Mouse (Mus musculus) heart, embryonic 15.5 days (tissue): ENCODE measurements around the gene Ei24. TPM values are rescaled to one million over a fixed set of nuclear protein-coding genes. Genes with fewer than 3 reads are reported as not detected.

ENCODE experiments used
- ATAC-seq: fragments of 200-750 bp; cut with Nextera tagmentation; replicated peaks from 2 replicates; pipeline ENCODE4 v1.8.0; 2017; ENCODE audit warnings: low read depth, moderate TSS enrichment; ENCODE audit not compliant: insufficient number of reproducible peaks, insufficient read depth, low FRiP score
- H3K27ac ChIP-seq: fragments of 300-500 bp; sonication (generic); 2 replicates; pipeline ENCODE4 v1.5.1; 2015; ENCODE audit warnings: mild to moderate bottlenecking, inconsistent platforms
- H3K27me3 ChIP-seq: fragments of 300-500 bp; sonication (generic); 2 replicates; pipeline ENCODE4 v1.6.1; 2015; ENCODE audit warnings: inconsistent platforms
- H3K36me3 ChIP-seq: fragments of 300-500 bp; sonication (generic); 2 replicates; pipeline ENCODE4 v1.6.1; 2015; ENCODE audit warnings: mild to moderate bottlenecking, inconsistent platforms
- H3K4me1 ChIP-seq: fragments of 300-500 bp; sonication (generic); replicated peaks from 2 replicates; pipeline ENCODE4 v1.6.1; 2015; ENCODE audit warnings: inconsistent platforms
- H3K4me2 ChIP-seq: fragments of 300-500 bp; sonication (generic); 2 replicates; pipeline ENCODE4 v1.6.1; 2015; ENCODE audit warnings: inconsistent platforms, mild to moderate bottlenecking, moderate library complexity
- H3K4me3 ChIP-seq: fragments of 300-500 bp; sonication (generic); 2 replicates; pipeline ENCODE4 v1.5.1; 2015; ENCODE audit warnings: mild to moderate bottlenecking, inconsistent platforms
- H3K9ac ChIP-seq: fragments of 300-500 bp; sonication (generic); 2 replicates; pipeline ENCODE4 v1.6.1; 2015; ENCODE audit warnings: mild to moderate bottlenecking, inconsistent platforms
- H3K9me3 ChIP-seq: fragments of 300-500 bp; sonication (generic); replicated peaks from 2 replicates; pipeline ENCODE4 v1.6.1; 2016; ENCODE audit warnings: inconsistent platforms
- WGBS: fragments of 180-500 bp; shearing (Covaris S2); methylation state at CpG from one replicate; pipeline ENCODE4 v1.1.7; 2015; ENCODE audit warnings: mixed read lengths; 5-methylcytosine and 5-hydroxymethylcytosine counted together
- polyA plus RNA-seq: library from polyadenylated mRNA; unstranded; fragments of >200 nt; fragmentation: Nextera tagmentation; extraction: Ambion mirVana; gene quantifications from 2 replicates; pipeline ENCODE4 v1.2.1, GENCODE M21; 2015

Gene Ei24
- polyA plus RNA-seq, 1 experiment from 2014 or later, result 68.3 TPM

DNA sequence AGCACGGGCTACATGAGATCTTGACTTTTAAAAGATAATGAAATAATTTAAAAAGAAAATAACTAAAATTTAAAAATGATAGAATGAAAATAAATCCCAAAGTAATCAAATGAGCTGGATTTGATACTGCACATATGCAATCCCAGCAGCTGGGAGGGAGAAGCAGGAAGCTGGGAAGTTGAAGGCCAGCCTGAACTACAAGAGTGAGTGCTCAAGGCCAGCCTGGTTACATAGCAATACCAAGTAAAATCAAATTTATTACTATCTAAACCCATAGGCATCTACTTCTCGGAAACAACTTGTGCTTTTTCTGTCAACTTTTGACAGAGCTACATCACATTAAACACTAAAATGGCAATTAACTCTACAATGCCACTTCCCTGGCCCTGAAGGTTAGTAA lies 13.3 kb downstream of the Ei24 start:
- no peak for ATAC-seq
- H3K4me1 ChIP-seq, result no peaks in the 10 kb centered on the region
- no peak overlapping the region for H3K4me2 ChIP-seq
- 94% methylated on average over 2 of the region's 2 CpGs for WGBS
- H3K27ac ChIP-seq, result no peak overlapping the region
- H3K9ac ChIP-seq, result no peak overlapping the region
- H3K9me3 ChIP-seq, result no peaks in the 10 kb centered on the region
- no peaks in the 10 kb centered on the region for H3K27me3 ChIP-seq
- no peak overlapping the region for H3K4me3 ChIP-seq
- H3K36me3 ChIP-seq, result peaks cover 78% of the 10 kb centered on the region

GRCm38 (mm10) chr9:36769048-36769413 lies 28.2 kb downstream of the Ei24 start:
- Histone ChIP-seq H3K9me3 (no peaks in the 10 kb centered on the region), H3K4me1 (peaks cover 17% of the 10 kb centered on the region), H3K4me3 (0 out of 2 replicates have a peak overlapping the region, but pooled peaks have one; percentile 75), H3K27me3 (no peaks in the 10 kb centered on the region), H3K4me2 (peak overlapping the region; percentile 77), H3K27ac (no peak overlapping the region), H3K9ac (no peak overlapping the region), H3K36me3 (peaks cover 9% of the 10 kb centered on the region)
- ATAC-seq, result no peak
- WGBS, result 92% methylated on average over 1 of the region's 1 CpGs

- 0 out of 2 replicates have a peak, but pooled peaks have one; percentile 5 for ATAC-seq
- WGBS, result 11% methylated on average over 25 of the region's 25 CpGs
- peak overlapping the region; percentile 75 for H3K4me3 ChIP-seq
- peak overlapping the region; percentile 84 for H3K9ac ChIP-seq
- H3K4me2 ChIP-seq, result peak overlapping the region; percentile 77
- peaks cover 14% of the 10 kb centered on the region for H3K36me3 ChIP-seq
- H3K4me1 ChIP-seq, result peaks cover 17% of the 10 kb centered on the region
- peak overlapping the region; percentile 93 for H3K27ac ChIP-seq
- H3K9me3 ChIP-seq, result no peaks in the 10 kb centered on the region
- H3K27me3 ChIP-seq, result no peaks in the 10 kb centered on the region
Observed at GRCm38 (mm10) chr9:36768156-36769047, 28.8 kb downstream of the Ei24 start.

- H3K36me3 ChIP-seq, result peaks cover 22% of the 10 kb centered on the region
- H3K4me2 ChIP-seq, result peak within 1 kb of the TSS; percentile 84
- H3K27me3 ChIP-seq, result no peaks in the 10 kb centered on the region
- no peaks in the 10 kb centered on the region for H3K9me3 ChIP-seq
- peak within 1 kb of the TSS; percentile 95 for H3K4me3 ChIP-seq
- peak; percentile 100 for ATAC-seq
- peaks cover 17% of the 10 kb centered on the region for H3K4me1 ChIP-seq
- under 1% methylated on average over 60 of the region's 60 CpGs for WGBS
- H3K27ac ChIP-seq, result peak within 1 kb of the TSS; percentile 93
- peak within 1 kb of the TSS; percentile 92 for H3K9ac ChIP-seq
Observed at GRCm38 (mm10) chr9:36767203-36768143, 29.7 kb downstream of the Ei24 start, which contains the start of gene Stt3a. Stt3a (minus strand) TSS chr9:36767679.

GRCm38 (mm10) chr9:36764378-36764777 lies 32.8 kb downstream of the Ei24 start:
- no peak overlapping the region for H3K27ac ChIP-seq
- H3K4me3 ChIP-seq, result no peak overlapping the region
- no peaks in the 10 kb centered on the region for H3K9me3 ChIP-seq
- no peaks in the 10 kb centered on the region for H3K27me3 ChIP-seq
- peaks cover 40% of the 10 kb centered on the region for H3K36me3 ChIP-seq
- H3K4me2 ChIP-seq, result no peak overlapping the region
- 88% methylated on average over 1 of the region's 1 CpGs for WGBS
- no peak for ATAC-seq
- peaks cover 17% of the 10 kb centered on the region for H3K4me1 ChIP-seq
- no peak overlapping the region for H3K9ac ChIP-seq

Other genes with a start within 250 kb of the Ei24 start
- gene Gm17689, start 214.8 kb downstream of the Ei24 start, polyA plus RNA-seq, result not detected in 2 replicates
- gene A630095E13Rik, start 154.0 kb downstream of the Ei24 start, polyA plus RNA-seq, result not detected in 2 replicates
- not detected in 2 replicates for gene Acrv1, start 104.2 kb downstream of the Ei24 start, polyA plus RNA-seq
- 18.3 and 19.9 TPM in 2 replicates for gene Chek1, start 70.3 kb downstream of the Ei24 start, polyA plus RNA-seq
- 129 and 142 TPM in 2 replicates for gene Stt3a, start 29.7 kb downstream of the Ei24 start, polyA plus RNA-seq
- 1.9 and 5.0 TPM in 2 replicates for gene Fez1, start 24.5 kb upstream of the Ei24 start, polyA plus RNA-seq